Mouse (Mus musculus) MEL (cell line): ENCODE results near the gene Adamtsl3.

ENCODE experiments used
- EP300 ChIP-seq, 2 experiments: IDR thresholded peaks; 2 replicates each; pipeline ENCODE4 v1.6.1; 2011; ENCODE audit warnings: improper control_type of control experiment in 2 of 2, low read length in 2 of 2, low read depth in 1 of 2, mild to moderate bottlenecking in 1 of 2
- GABPA ChIP-seq: IDR thresholded peaks from 2 replicates; pipeline ENCODE4 v1.6.1; 2012; ENCODE audit warnings: low read depth, mild to moderate bottlenecking, inconsistent platforms, low read length, improper control_type of control experiment, moderate library complexity
- GATA1 ChIP-seq: IDR thresholded peaks from 2 replicates; pipeline ENCODE4 v1.6.1; 2011; ENCODE audit warnings: low read depth, low read length, improper control_type of control experiment
- NRF1 ChIP-seq: IDR thresholded peaks from 2 replicates; pipeline ENCODE4 v1.6.1; 2014; ENCODE audit warnings: low read depth, mild to moderate bottlenecking, inconsistent platforms, low read length, improper control_type of control experiment, moderate library complexity; ENCODE audit not compliant: poor library complexity, insufficient read depth, severe bottlenecking
- POLR2A ChIP-seq, 2 experiments: IDR thresholded peaks; 2 replicates each; pipeline ENCODE4 v1.6.1; 2011 to 2012; ENCODE audit warnings: low read length in 2 of 2, mild to moderate bottlenecking in 2 of 2, control low read depth in 1 of 2, improper control_type of control experiment in 1 of 2, low read depth in 1 of 2, moderate library complexity in 1 of 2; ENCODE audit not compliant: control insufficient read depth in 1 of 2, insufficient read depth in 1 of 2, poor library complexity in 1 of 2
- POLR2AphosphoS5 ChIP-seq: IDR thresholded peaks from 2 replicates; pipeline ENCODE4 v1.6.1; 2012; ENCODE audit warnings: low read depth, borderline replicate concordance, mild to moderate bottlenecking, inconsistent platforms, low read length, moderate library complexity, mixed read lengths
- TAL1 ChIP-seq: IDR thresholded peaks from 2 replicates; pipeline ENCODE4 v1.6.1; 2012; ENCODE audit warnings: mild to moderate bottlenecking, inconsistent platforms, low read length, moderate library complexity, mixed read lengths
- UBTF ChIP-seq: IDR thresholded peaks from 2 replicates; pipeline ENCODE4 v1.6.1; 2012; ENCODE audit warnings: low read depth, mild to moderate bottlenecking, inconsistent platforms, low read length, improper control_type of control experiment, moderate library complexity, borderline replicate concordance; ENCODE audit not compliant: insufficient read depth
- ZC3H11A ChIP-seq: IDR thresholded peaks from 2 replicates; pipeline ENCODE4 v1.6.1; 2012; ENCODE audit warnings: low read depth, mild to moderate bottlenecking, inconsistent platforms, low read length, improper control_type of control experiment
- ZNF384 ChIP-seq: IDR thresholded peaks from 2 replicates; pipeline ENCODE4 v1.6.1; 2012; ENCODE audit warnings: low read depth, mild to moderate bottlenecking, inconsistent platforms, low read length, improper control_type of control experiment

- TF ChIP-seq TAL1: no peak
- TF ChIP-seq POLR2A (IDR thresholded peaks at IDR 0.05; ENCODE audit: control insufficient read depth in 1 of 2, insufficient read depth in 1 of 2, low read depth in 1 of 2, low read length in 2 of 2, poor library complexity in 1 of 2): no peak
- TF ChIP-seq GABPA: no peak
- no peak for TF ChIP-seq GATA1
- TF ChIP-seq UBTF: no peak
- TF ChIP-seq EP300 (IDR thresholded peaks at IDR 0.05; ENCODE audit: low read depth in 1 of 2, low read length in 2 of 2): no peak
- no peak for TF ChIP-seq ZC3H11A
- TF ChIP-seq NRF1: no peak
- TF ChIP-seq ZNF384: no peak
- no peak for TF ChIP-seq POLR2AphosphoS5
Measured at GRCm38 (mm10) chr7:82327881-82328280, 7.6 kb upstream of the Adamtsl3 start.
